Mouse (Mus musculus) olfactory bulb, adult 2 months (tissue): ENCODE data around the gene Cwc22.

ENCODE experiments used
- CTCF ChIP-seq: fragments of 200-500 bp; IDR thresholded peaks from 2 replicates; pipeline ENCODE4 v1.5.1; 2012; ENCODE audit warnings: low read depth, mild to moderate bottlenecking, low read length, moderate library complexity; ENCODE audit not compliant: insufficient read depth
- POLR2A ChIP-seq: fragments of 200-500 bp; IDR thresholded peaks from 2 replicates; pipeline ENCODE4 v1.6.1; 2012; ENCODE audit warnings: mild to moderate bottlenecking, low read depth, low read length, moderate library complexity; ENCODE audit not compliant: insufficient read depth

GRCm38 (mm10) chr2:77838688-77839087 lies 107.5 kb downstream of the Cwc22 start:
- no peak for TF ChIP-seq POLR2A
- TF ChIP-seq CTCF: no peak
